Mouse (Mus musculus): ENCODE measurements around the gene Rmnd5b.

Rmnd5b gene

GRCm38 (mm10) chr11:51649889-51650199, 14.1 kb upstream of the Rmnd5b start:
- 14% methylated on average over 7 of the region's 7 CpGs for WGBS

GRCm38 (mm10) chr11:51649111-51649888, 13.6 kb upstream of the Rmnd5b start:
- WGBS: 52% methylated on average over 11 of the region's 11 CpGs

GRCm38 (mm10) chr11:51648566-51648965, 12.9 kb upstream of the Rmnd5b start:
- 47% methylated on average over 3 of the region's 3 CpGs for WGBS

- 59% methylated on average over 15 of the region's 15 CpGs for WGBS
Measured at GRCm38 (mm10) chr11:51646751-51647667, 11.3 kb upstream of the Rmnd5b start.

GRCm38 (mm10) chr11:51646245-51646644, 10.5 kb upstream of the Rmnd5b start:
- whole genome bisulfite sequencing: 82% methylated on average over 7 of the region's 7 CpGs

GRCm38 (mm10) chr11:51645293-51645692, 9.6 kb upstream of the Rmnd5b start:
- 68% methylated on average over 13 of the region's 13 CpGs for WGBS

- 88% methylated on average over 16 of the region's 16 CpGs for WGBS
Measured at GRCm38 (mm10) chr11:51644217-51644616, 8.5 kb upstream of the Rmnd5b start.

- 38% methylated on average over 15 of the region's 15 CpGs for WGBS
Measured at GRCm38 (mm10) chr11:51643761-51644160, 8.1 kb upstream of the Rmnd5b start.

- WGBS: 76% methylated on average over 9 of the region's 9 CpGs
Measured at GRCm38 (mm10) chr11:51643202-51643601, 7.5 kb upstream of the Rmnd5b start.

GRCm38 (mm10) chr11:51640748-51641147, 5.1 kb upstream of the Rmnd5b start:
- 60% methylated on average over 7 of the region's 7 CpGs for WGBS

GRCm38 (mm10) chr11:51638497-51638896, 2.8 kb upstream of the Rmnd5b start:
- 75% methylated on average over 5 of the region's 5 CpGs for WGBS

- WGBS: 11% methylated on average over 17 of the region's 17 CpGs
Measured at GRCm38 (mm10) chr11:51637971-51638414, 2.3 kb upstream of the Rmnd5b start.

GRCm38 (mm10) chr11:51636323-51636684, 608 bp upstream of the Rmnd5b start:
- 6% methylated on average over 6 of the region's 6 CpGs for WGBS

GRCm38 (mm10) chr11:51635127-51635524, 570 bp downstream of the Rmnd5b start:
- WGBS: 2% methylated on average over 6 of the region's 6 CpGs

GRCm38 (mm10) chr11:51633721-51634120, 2.0 kb downstream of the Rmnd5b start:
- 88% methylated on average over 3 of the region's 3 CpGs for WGBS

GRCm38 (mm10) chr11:51633200-51633599, 2.5 kb downstream of the Rmnd5b start:
- WGBS: 88% methylated on average over 7 of the region's 7 CpGs

GRCm38 (mm10) chr11:51632130-51632753, 3.5 kb downstream of the Rmnd5b start:
- WGBS: 81% methylated on average over 6 of the region's 6 CpGs

GRCm38 (mm10) chr11:51629651-51630314, 5.9 kb downstream of the Rmnd5b start:
- 57% methylated on average over 15 of the region's 15 CpGs for WGBS

GRCm38 (mm10) chr11:51627907-51628306, 7.8 kb downstream of the Rmnd5b start:
- 63% methylated on average over 8 of the region's 8 CpGs for WGBS

GRCm38 (mm10) chr11:51627425-51627824, 8.3 kb downstream of the Rmnd5b start:
- 59% methylated on average over 9 of the region's 9 CpGs for WGBS

GRCm38 (mm10) chr11:51625187-51625820, 10.4 kb downstream of the Rmnd5b start:
- WGBS: 74% methylated on average over 5 of the region's 5 CpGs
